Mouse (Mus musculus) hindbrain, embryonic 13.5 days (tissue): Measurements from ENCODE around the gene Maml2. TPM values are rescaled to one million over a fixed set of nuclear protein-coding genes. Genes with fewer than 3 reads are reported as not detected.

Experiments used
- ATAC-seq: fragments of 200-750 bp; cut with Nextera tagmentation; 2 replicates; pipeline ENCODE4 v1.8.0; 2017; ENCODE audit warnings: moderate TSS enrichment; ENCODE audit not compliant: low FRiP score
- H3K27ac ChIP-seq: fragments of 300-500 bp; sonication (generic); 2 replicates; pipeline ENCODE4 v1.5.1; 2015; ENCODE audit warnings: inconsistent platforms, mild to moderate bottlenecking, moderate library complexity
- H3K27me3 ChIP-seq: fragments of 300-500 bp; sonication (generic); 2 replicates; pipeline ENCODE4 v1.6.1; 2015; ENCODE audit warnings: mild to moderate bottlenecking, inconsistent platforms
- H3K36me3 ChIP-seq: fragments of 300-500 bp; sonication (generic); 2 replicates; pipeline ENCODE4 v1.6.1; 2015; ENCODE audit warnings: mild to moderate bottlenecking, inconsistent platforms
- H3K4me1 ChIP-seq: fragments of 300-500 bp; sonication (generic); replicated peaks from 2 replicates; pipeline ENCODE4 v1.6.1; 2015; ENCODE audit warnings: inconsistent platforms
- H3K4me2 ChIP-seq: fragments of 300-500 bp; sonication (generic); 2 replicates; pipeline ENCODE4 v1.6.1; 2015; ENCODE audit warnings: inconsistent platforms, mild to moderate bottlenecking, moderate library complexity
- H3K4me3 ChIP-seq: fragments of 300-500 bp; sonication (generic); 2 replicates; pipeline ENCODE4 v1.5.1; 2015; ENCODE audit warnings: mild to moderate bottlenecking, inconsistent platforms
- H3K9ac ChIP-seq: fragments of 300-500 bp; sonication (generic); 2 replicates; pipeline ENCODE4 v1.6.1; 2015; ENCODE audit warnings: mild to moderate bottlenecking, inconsistent platforms
- H3K9me3 ChIP-seq: fragments of 300-500 bp; sonication (generic); 2 replicates; pipeline ENCODE4 v1.6.1; 2016; ENCODE audit warnings: inconsistent platforms
- WGBS: fragments of 180-500 bp; shearing (Covaris S2); methylation state at CpG from one replicate; pipeline ENCODE4 v1.1.7; 2015; 5-methylcytosine and 5-hydroxymethylcytosine counted together
- polyA plus RNA-seq: library from polyadenylated mRNA; unstranded; fragments of >200 nt; fragmentation: Nextera tagmentation; extraction: Ambion mirVana; gene quantifications from 2 replicates; pipeline ENCODE4 v1.2.1, GENCODE M21; 2015

Maml2 gene
- polyA plus RNA-seq, 1 experiment from 2014 or later = 11.4 TPM

DNA sequence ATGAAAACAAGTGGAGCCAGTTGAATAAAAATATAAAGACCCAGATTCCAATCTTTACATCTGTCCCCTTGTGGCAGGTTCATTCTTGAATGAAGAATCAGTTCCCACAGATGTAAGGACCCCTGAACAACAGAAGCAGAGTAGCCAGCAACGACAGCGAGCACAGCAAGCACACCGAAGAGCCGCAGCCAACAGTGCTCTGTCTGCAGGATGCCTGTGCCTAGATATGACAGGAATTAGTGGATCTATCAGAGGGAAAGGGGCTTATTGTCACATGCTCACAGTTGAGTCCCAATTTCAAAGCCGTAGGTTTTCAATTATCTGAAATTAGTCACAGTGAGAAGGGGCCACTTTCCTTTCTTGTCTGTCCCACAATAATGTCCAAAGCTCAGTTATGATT is 238.0 kb downstream of the Maml2 start:
- WGBS = 38% methylated on average over 5 of the region's 5 CpGs
- no peak overlapping the region for H3K4me2 ChIP-seq
- H3K9me3 ChIP-seq = peaks cover 3% of the 10 kb centered on the region; the same call in 1 of the 2 replicates
- no peak overlapping the region for H3K9ac ChIP-seq
- ATAC-seq = no peak
- peak overlapping the region; percentile 46; the same call in 1 of the 2 replicates for H3K27ac ChIP-seq
- no peaks in the 10 kb centered on the region for H3K27me3 ChIP-seq
- no peak overlapping the region for H3K4me3 ChIP-seq
- H3K4me1 ChIP-seq = peaks cover 40% of the 10 kb centered on the region
- no peaks in the 10 kb centered on the region for H3K36me3 ChIP-seq

- Histone ChIP-seq H3K9me3 (peaks cover 3% of the 10 kb centered on the region; the same call in 1 of the 2 replicates), H3K4me1 (peaks cover 40% of the 10 kb centered on the region), H3K9ac (no peak overlapping the region), H3K36me3 (no peaks in the 10 kb centered on the region), H3K27ac (no peak overlapping the region), H3K4me3 (no peak overlapping the region), H3K27me3 (no peaks in the 10 kb centered on the region), H3K4me2 (no peak overlapping the region)
- WGBS = 50% methylated on average over 12 of the region's 12 CpGs
- no peak for ATAC-seq
These were observed 238.9 kb downstream of the Maml2 start for GRCm38 (mm10) chr9:13536419-13537261.

GRCm38 (mm10) chr9:13538200-13538599 is 240.4 kb downstream of the Maml2 start:
- no peak for ATAC-seq
- no peak overlapping the region for H3K4me2 ChIP-seq
- no peak overlapping the region for H3K9ac ChIP-seq

DNA sequence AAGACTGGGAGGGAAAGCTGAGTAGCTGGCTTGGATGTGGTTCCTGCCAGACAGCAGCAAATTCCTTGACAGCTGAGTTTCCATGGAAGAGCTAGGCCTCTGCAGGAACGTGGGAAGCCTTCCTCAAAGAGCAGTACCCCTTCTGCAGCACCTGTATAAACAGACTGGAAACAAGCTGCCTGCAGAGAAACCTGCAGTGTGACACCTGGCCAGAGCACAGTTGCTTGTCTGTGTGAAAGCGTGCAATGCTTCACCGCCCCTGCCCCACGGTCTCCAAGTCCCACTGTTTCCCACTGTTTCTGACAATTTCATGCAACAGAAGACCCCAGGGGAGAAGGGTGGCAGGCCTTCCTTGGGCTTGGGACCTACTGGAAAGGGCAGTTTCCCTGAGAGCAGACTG is 241.8 kb downstream of the Maml2 start:
- 46% methylated on average over 4 of the region's 4 CpGs for WGBS
- no peak overlapping the region for H3K4me2 ChIP-seq

More at GRCm38 (mm10) chr9:13538200-13538599, 240.4 kb downstream of the Maml2 start:
- no peaks in the 10 kb centered on the region for H3K36me3 ChIP-seq
- no peak overlapping the region for H3K27ac ChIP-seq
- WGBS = 69% methylated on average over 7 of the region's 7 CpGs
- no peaks in the 10 kb centered on the region for H3K27me3 ChIP-seq
- H3K4me3 ChIP-seq = no peak overlapping the region
- H3K9me3 ChIP-seq = peaks cover 3% of the 10 kb centered on the region; the same call in 1 of the 2 replicates
- H3K4me1 ChIP-seq = peaks cover 28% of the 10 kb centered on the region

DNA sequence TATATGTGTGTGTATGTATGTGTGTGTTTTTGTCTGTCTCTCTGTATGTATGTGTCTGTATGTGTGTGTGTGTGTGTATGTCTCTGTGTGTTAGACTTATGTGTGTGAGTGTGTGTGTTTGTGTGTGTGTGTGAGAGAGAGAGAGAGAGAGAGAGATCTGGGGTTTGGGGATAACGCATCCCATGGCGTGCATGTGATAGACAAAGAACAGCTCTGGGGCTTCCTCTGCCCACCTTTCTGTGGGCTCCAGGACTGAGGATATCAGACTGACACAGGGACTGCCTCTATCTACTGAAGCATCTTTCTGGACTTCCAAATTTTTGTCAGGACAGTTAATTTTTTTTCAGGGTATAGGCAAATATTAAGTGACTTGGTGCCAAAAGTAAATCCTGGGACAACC is 242.5 kb downstream of the Maml2 start:
- Histone ChIP-seq H3K27ac (no peak overlapping the region), H3K4me3 (no peak overlapping the region), H3K36me3 (no peaks in the 10 kb centered on the region), H3K4me1 (peaks cover 27% of the 10 kb centered on the region), H3K27me3 (no peaks in the 10 kb centered on the region), H3K4me2 (no peak overlapping the region), H3K9ac (no peak overlapping the region), H3K9me3 (no peaks in the 10 kb centered on the region)
- 87% methylated on average over 2 of the region's 2 CpGs for WGBS
- no peak for ATAC-seq

More for the DNA sequence above, 241.8 kb downstream of the Maml2 start:
- peaks cover 27% of the 10 kb centered on the region for H3K4me1 ChIP-seq
- H3K27me3 ChIP-seq = no peaks in the 10 kb centered on the region
- no peak overlapping the region for H3K27ac ChIP-seq
- no peak for ATAC-seq
- no peak overlapping the region for H3K4me3 ChIP-seq
- H3K9ac ChIP-seq = no peak overlapping the region
- no peaks in the 10 kb centered on the region for H3K36me3 ChIP-seq
- no peaks in the 10 kb centered on the region for H3K9me3 ChIP-seq

DNA sequence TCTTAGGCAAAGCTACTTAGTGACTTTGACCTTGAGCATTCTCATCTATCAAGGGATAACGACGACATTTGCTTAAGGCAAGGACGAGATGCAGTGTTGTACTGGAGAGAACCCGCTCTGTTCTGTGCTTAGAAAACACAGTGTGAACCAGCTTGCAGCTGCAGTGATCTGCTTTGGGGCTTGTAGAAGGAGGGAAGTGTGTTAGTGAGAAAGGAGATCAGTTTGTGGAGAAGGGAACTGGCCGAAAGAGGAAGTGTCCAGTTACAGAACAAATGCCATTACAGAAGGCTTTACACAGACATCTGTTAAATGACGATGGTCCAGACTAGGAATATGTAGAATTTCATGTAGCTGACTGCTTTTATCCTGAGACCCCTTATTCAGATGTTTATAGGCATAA is 243.0 kb downstream of the Maml2 start:
- Histone ChIP-seq H3K27ac (no peak overlapping the region), H3K4me1 (peaks cover 30% of the 10 kb centered on the region), H3K36me3 (no peaks in the 10 kb centered on the region), H3K9me3 (no peaks in the 10 kb centered on the region), H3K27me3 (no peaks in the 10 kb centered on the region), H3K4me3 (no peak overlapping the region), H3K4me2 (no peak overlapping the region), H3K9ac (no peak overlapping the region)
- WGBS = 69% methylated on average over 6 of the region's 6 CpGs
- ATAC-seq = no peak

- peak; percentile 54 for ATAC-seq
- H3K27ac ChIP-seq = peak overlapping the region; percentile 36
- H3K4me1 ChIP-seq = peaks cover 24% of the 10 kb centered on the region
- H3K9ac ChIP-seq = 0 out of 2 replicates have a peak overlapping the region, but pooled peaks have one; percentile 35
- no peaks in the 10 kb centered on the region for H3K9me3 ChIP-seq
- no peak overlapping the region for H3K4me3 ChIP-seq
- peak overlapping the region; percentile 10; the same call in 1 of the 2 replicates for H3K4me2 ChIP-seq
- H3K36me3 ChIP-seq = no peaks in the 10 kb centered on the region
- 48% methylated on average over 8 of the region's 8 CpGs for WGBS
- H3K27me3 ChIP-seq = no peaks in the 10 kb centered on the region
These were observed 245.4 kb downstream of the Maml2 start for GRCm38 (mm10) chr9:13543167-13543566.

DNA sequence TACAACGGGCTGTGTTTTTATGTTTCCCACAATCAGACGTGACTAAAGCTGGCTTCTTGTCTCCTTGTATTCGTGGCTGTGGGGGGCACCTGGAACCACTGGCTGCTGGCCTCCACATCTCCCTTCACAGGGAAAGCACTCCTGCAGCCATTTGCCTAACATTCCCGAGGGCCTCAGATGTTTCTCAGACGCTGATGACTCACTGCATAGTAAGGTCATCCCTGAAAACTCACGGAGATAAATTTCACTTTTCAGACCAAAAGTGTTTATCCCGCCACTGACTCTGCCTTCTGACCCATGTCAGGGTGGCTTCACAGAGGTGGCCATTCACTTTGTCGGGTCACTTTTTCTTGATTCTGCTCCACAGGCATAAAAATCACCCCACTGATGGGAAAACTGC is 246.4 kb downstream of the Maml2 start:
- H3K27me3 ChIP-seq = no peaks in the 10 kb centered on the region
- no peak overlapping the region for H3K4me3 ChIP-seq
- H3K27ac ChIP-seq = no peak overlapping the region
- no peaks in the 10 kb centered on the region for H3K36me3 ChIP-seq
- H3K4me2 ChIP-seq = no peak overlapping the region
- no peak overlapping the region for H3K9ac ChIP-seq
- peaks cover 17% of the 10 kb centered on the region for H3K4me1 ChIP-seq
- whole genome bisulfite sequencing = 51% methylated on average over 8 of the region's 8 CpGs
- ATAC-seq = no peak
- H3K9me3 ChIP-seq = no peaks in the 10 kb centered on the region

DNA sequence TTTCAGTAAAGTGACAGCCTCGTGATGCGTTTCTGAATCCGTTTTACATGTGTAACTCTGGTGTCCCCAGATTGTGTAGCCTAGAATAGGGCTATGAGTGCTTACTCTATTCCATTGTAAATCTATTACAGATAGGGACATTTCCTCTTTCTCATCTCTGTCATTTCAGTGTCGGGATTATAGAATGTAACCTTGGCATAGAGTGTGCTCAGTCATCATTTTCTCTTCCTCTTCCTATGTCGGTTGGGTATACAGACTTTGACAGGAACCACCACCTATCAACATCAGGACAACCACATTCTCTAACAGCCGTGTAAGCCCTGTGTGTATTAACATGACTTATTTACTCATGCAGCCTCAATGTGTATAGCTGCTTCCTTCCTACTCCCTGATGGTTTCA is 248.0 kb downstream of the Maml2 start:
- no peaks in the 10 kb centered on the region for H3K9me3 ChIP-seq
- ATAC-seq = no peak
- 84% methylated on average over 6 of the region's 6 CpGs for WGBS

DNA sequence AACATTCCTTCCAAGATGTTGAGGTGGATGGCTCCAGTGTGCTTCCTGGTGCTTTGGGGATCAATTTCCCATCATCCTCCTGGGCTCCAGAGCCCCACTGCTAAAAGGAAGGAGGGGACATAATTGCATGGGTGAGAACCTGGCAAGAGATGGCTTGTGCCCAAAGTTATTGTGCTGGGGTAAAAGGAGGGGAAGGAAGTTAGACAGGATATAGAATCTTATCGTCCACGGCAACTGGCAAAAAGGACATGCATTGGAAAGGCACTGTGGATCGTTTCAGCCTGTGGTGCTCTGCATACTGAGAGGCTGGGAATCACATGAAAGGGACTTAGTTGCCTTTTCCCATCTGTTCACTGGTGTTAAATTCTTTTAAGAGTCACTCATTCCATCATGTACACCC is 252.2 kb downstream of the Maml2 start:
- Histone ChIP-seq H3K4me2 (no peak overlapping the region), H3K4me1 (peaks cover 20% of the 10 kb centered on the region), H3K4me3 (no peak overlapping the region), H3K9ac (no peak overlapping the region), H3K27me3 (no peaks in the 10 kb centered on the region), H3K36me3 (no peaks in the 10 kb centered on the region), H3K27ac (no peak overlapping the region), H3K9me3 (no peaks in the 10 kb centered on the region)
- no peak for ATAC-seq
- 58% methylated on average over 3 of the region's 3 CpGs for WGBS

More for the DNA sequence above, 248.0 kb downstream of the Maml2 start:
- Histone ChIP-seq H3K4me2 (no peak overlapping the region), H3K9ac (no peak overlapping the region), H3K27me3 (no peaks in the 10 kb centered on the region), H3K27ac (no peak overlapping the region), H3K4me1 (peaks cover 20% of the 10 kb centered on the region), H3K4me3 (no peak overlapping the region), H3K36me3 (no peaks in the 10 kb centered on the region)

DNA sequence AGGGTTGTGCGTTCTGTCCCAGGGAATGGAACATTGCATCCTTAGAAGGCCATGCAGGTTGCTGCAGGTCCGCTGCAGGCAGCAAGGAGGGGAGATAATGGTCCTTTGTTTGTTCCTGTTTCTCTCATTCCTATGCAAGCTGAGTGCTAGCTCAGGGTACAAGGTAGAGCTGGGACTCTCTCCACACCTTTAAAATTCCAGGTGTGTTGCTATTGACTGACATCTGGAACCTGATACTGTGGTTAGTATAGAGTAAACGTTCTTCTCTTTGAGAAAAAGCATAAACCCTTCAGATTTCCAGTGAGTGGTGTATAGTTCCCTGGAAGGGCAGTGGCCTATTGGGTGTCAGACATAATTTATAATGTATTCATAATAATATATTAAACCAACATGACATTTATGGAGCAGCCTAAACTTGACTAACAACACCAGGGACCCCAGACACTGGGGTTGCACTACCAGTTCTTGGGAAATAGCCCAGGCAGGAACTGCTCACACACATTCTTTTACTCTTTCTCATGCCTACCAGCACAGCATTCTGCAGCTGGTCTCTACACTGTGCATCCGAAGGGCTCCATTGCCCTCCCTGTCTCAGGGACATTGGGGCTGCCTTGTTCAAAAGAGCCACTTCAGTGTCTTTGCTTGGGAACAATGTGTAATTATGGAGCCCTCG is 254.8 kb downstream of the Maml2 start:
- no peaks in the 10 kb centered on the region for H3K36me3 ChIP-seq
- no peaks in the 10 kb centered on the region for H3K27me3 ChIP-seq
- H3K4me1 ChIP-seq = peaks cover 15% of the 10 kb centered on the region
- H3K4me3 ChIP-seq = no peak overlapping the region
- H3K27ac ChIP-seq = no peak overlapping the region
- H3K9ac ChIP-seq = no peak overlapping the region
- H3K9me3 ChIP-seq = no peaks in the 10 kb centered on the region
- no peak for ATAC-seq
- whole genome bisulfite sequencing = 74% methylated on average over 5 of the region's 5 CpGs
- no peak overlapping the region for H3K4me2 ChIP-seq

GRCm38 (mm10) chr9:13554773-13555172 is 257.0 kb downstream of the Maml2 start:
- no peaks in the 10 kb centered on the region for H3K9me3 ChIP-seq
- no peaks in the 10 kb centered on the region for H3K36me3 ChIP-seq
- H3K9ac ChIP-seq = no peak overlapping the region
- no peak for ATAC-seq
- 92% methylated on average over 5 of the region's 5 CpGs for WGBS
- no peaks in the 10 kb centered on the region for H3K27me3 ChIP-seq
- no peak overlapping the region for H3K27ac ChIP-seq
- peaks cover 9% of the 10 kb centered on the region for H3K4me1 ChIP-seq
- H3K4me2 ChIP-seq = no peak overlapping the region
- no peak overlapping the region for H3K4me3 ChIP-seq
